Mouse (Mus musculus) limb, embryonic 14.5 days (tissue): ENCODE results near the gene Recql5. TPM values are rescaled to one million over a fixed set of nuclear protein-coding genes. Genes with fewer than 3 reads are reported as not detected.

Experiments
- ATAC-seq: fragments of 200-750 bp; cut with Nextera tagmentation; 2 replicates; pipeline ENCODE4 v1.8.0; 2017; ENCODE audit warnings: low read depth, moderate number of reproducible peaks, moderate TSS enrichment; ENCODE audit not compliant: low FRiP score
- DNase-seq: peaks from one replicate; pipeline ENCODE4 v3.0.0-alpha.2; 2015; ENCODE audit warnings: low spot score
- H3K27ac ChIP-seq: fragments of 300-500 bp; sonication (generic); replicated peaks from 2 replicates; pipeline ENCODE4 v1.5.1; 2014; ENCODE audit warnings: low read depth, mild to moderate bottlenecking, low read length, moderate library complexity, mixed read lengths
- H3K27me3 ChIP-seq: fragments of 300-500 bp; sonication (generic); 2 replicates; pipeline ENCODE4 v1.6.1; 2014; ENCODE audit warnings: low read length, mixed read lengths; ENCODE audit not compliant: control insufficient read depth, insufficient read depth
- H3K36me3 ChIP-seq: fragments of 300-500 bp; sonication (generic); 2 replicates; pipeline ENCODE4 v1.6.1; 2014; ENCODE audit warnings: mild to moderate bottlenecking, low read length, moderate library complexity, mixed read lengths; ENCODE audit not compliant: control insufficient read depth, insufficient read depth
- H3K4me1 ChIP-seq: fragments of 300-500 bp; sonication (generic); 2 replicates; pipeline ENCODE4 v1.6.1; 2014; ENCODE audit warnings: antibody characterized with exemption, low read length, mixed read lengths; ENCODE audit not compliant: control insufficient read depth, insufficient read depth
- H3K4me2 ChIP-seq: fragments of 300-500 bp; sonication (generic); replicated peaks from 2 replicates; pipeline ENCODE4 v1.6.1; 2014; ENCODE audit warnings: low read depth, mild to moderate bottlenecking, low read length, moderate library complexity; ENCODE audit not compliant: severe bottlenecking
- H3K4me3 ChIP-seq: fragments of 300-500 bp; sonication (generic); replicated peaks from 2 replicates; pipeline ENCODE4 v1.5.1; 2014; ENCODE audit warnings: low read length
- H3K9ac ChIP-seq: fragments of 300-500 bp; sonication (generic); 2 replicates; pipeline ENCODE4 v1.6.1; 2014; ENCODE audit warnings: mild to moderate bottlenecking, low read depth, low read length, moderate library complexity; ENCODE audit not compliant: severe bottlenecking
- H3K9me3 ChIP-seq: fragments of 300-500 bp; sonication (generic); 2 replicates; pipeline ENCODE4 v1.6.1; 2016; ENCODE audit warnings: low read length; ENCODE audit not compliant: control insufficient read depth
- POLR2A ChIP-seq: fragments of 200-500 bp; IDR thresholded peaks from 2 replicates; pipeline ENCODE4 v1.8.0; 2012; ENCODE audit warnings: inconsistent platforms, mild to moderate bottlenecking, moderate library complexity, borderline replicate concordance; ENCODE audit not compliant: insufficient read depth, insufficient read length; ENCODE audit errors: extremely low read depth
- WGBS: fragments of 180-500 bp; shearing (Covaris S2); extraction: QIAGEN DNeasy Blood & Tissue Kit; methylation state at CpG from one replicate; pipeline ENCODE4 v1.1.7; 2014; 5-methylcytosine and 5-hydroxymethylcytosine counted together
- polyA plus RNA-seq, 2 experiments: library from polyadenylated mRNA; depleted of rRNA in 1 of 2; stranded (reverse) in 1 of 2; unstranded in 1 of 2; fragments of >200 nt; fragmentation: Nextera tagmentation in 1 of 2; extraction: Ambion mirVana in 1 of 2; gene quantifications; 2 replicates each; pipeline versions ENCODE4 v1.2.1 to v1.2.3; 2012 to 2014

Recql5 gene
- polyA plus RNA-seq (2012; rRNA removed) (27.9 and 28.0 TPM in 2 replicates), polyA plus RNA-seq (2014; fragmentation: Nextera tagmentation; extraction: Ambion mirVana) (16.1 and 18.3 TPM in 2 replicates)

- Histone ChIP-seq H3K4me3 (peak within 1 kb of the TSS; percentile 86), H3K27ac (peak within 1 kb of the TSS; percentile 44; the same call in 1 of the 2 replicates), H3K9me3 (no peaks in the 10 kb centered on the region), H3K36me3 (peaks cover 38% of the 10 kb centered on the region), H3K4me1 (peaks cover 15% of the 10 kb centered on the region), H3K4me2 (peak within 1 kb of the TSS; percentile 92), H3K27me3 (no peaks in the 10 kb centered on the region), H3K9ac (peak within 1 kb of the TSS; percentile 82)
- peak; percentile 80; the same call in 1 of the 2 replicates for TF ChIP-seq POLR2A
- DNase-seq: peak; percentile 99
- WGBS: under 1% methylated on average over 28 of the region's 28 CpGs
- peak; percentile 99 for ATAC-seq
Measured at GRCm38 (mm10) chr11:115933108-115933746, at the start of gene Recql5, which contains the start of gene Sap30bp. Recql5 (minus strand) TSS chr11:115933477. Sap30bp (plus strand) TSS chr11:115933282.

- DNase-seq (no peak), ATAC-seq (no peak)
- no peak overlapping the region for H3K4me3 ChIP-seq
- H3K9ac ChIP-seq: no peak overlapping the region
- H3K9me3 ChIP-seq: no peaks in the 10 kb centered on the region
- H3K27ac ChIP-seq: no peak overlapping the region
- H3K4me1 ChIP-seq: no peaks in the 10 kb centered on the region
- WGBS: 92% methylated on average over 15 of the region's 15 CpGs
- no peaks in the 10 kb centered on the region for H3K36me3 ChIP-seq
- no peak for TF ChIP-seq POLR2A
- no peak overlapping the region for H3K4me2 ChIP-seq
- H3K27me3 ChIP-seq: no peaks in the 10 kb centered on the region
Measured at GRCm38 (mm10) chr11:115982472-115982871, 49.2 kb upstream of the Recql5 start.

- Histone ChIP-seq H3K4me3 (peak overlapping the region; percentile 41), H3K27ac (no peak overlapping the region), H3K4me2 (peak overlapping the region; percentile 71)
Measured at GRCm38 (mm10) chr11:115975544-115975943, 42.3 kb upstream of the Recql5 start.

GRCm38 (mm10) chr11:115975083-115975420, 41.8 kb upstream of the Recql5 start:
- Histone ChIP-seq H3K27ac (no peak overlapping the region), H3K27me3 (peaks cover 31% of the 10 kb centered on the region), H3K4me3 (peak overlapping the region; percentile 41), H3K4me2 (peak overlapping the region; percentile 71), H3K9ac (peak overlapping the region; percentile 25; the same call in 1 of the 2 replicates), H3K9me3 (no peaks in the 10 kb centered on the region), H3K4me1 (0 out of 2 replicates have a peak, but pooled peaks cover 2% of the 10 kb centered on the region), H3K36me3 (no peaks in the 10 kb centered on the region)
- DNase-seq (no peak), ATAC-seq (no peak)
- 4% methylated on average over 17 of the region's 18 CpGs for WGBS
- no peak for TF ChIP-seq POLR2A

More at GRCm38 (mm10) chr11:115975544-115975943, 42.3 kb upstream of the Recql5 start:
- no peak for DNase-seq
- 0 out of 2 replicates have a peak, but pooled peaks cover 2% of the 10 kb centered on the region for H3K4me1 ChIP-seq
- WGBS: 38% methylated on average over 12 of the region's 12 CpGs
- H3K27me3 ChIP-seq: peaks cover 31% of the 10 kb centered on the region
- no peak overlapping the region for H3K9ac ChIP-seq
- no peak for ATAC-seq
- H3K36me3 ChIP-seq: no peaks in the 10 kb centered on the region
- TF ChIP-seq POLR2A: no peak
- H3K9me3 ChIP-seq: no peaks in the 10 kb centered on the region

GRCm38 (mm10) chr11:115974309-115975082, 41.2 kb upstream of the Recql5 start, which contains the start of gene Itgb4:
Itgb4 (plus strand) TSS chr11:115974709.
- no peak within 1 kb of the TSS for H3K27ac ChIP-seq
- no peaks in the 10 kb centered on the region for H3K9me3 ChIP-seq
- WGBS: 11% methylated on average over 37 of the region's 58 CpGs
- peak within 1 kb of the TSS; percentile 25 for H3K9ac ChIP-seq
- TF ChIP-seq POLR2A: no peak
- peak within 1 kb of the TSS; percentile 71 for H3K4me2 ChIP-seq
- peak within 1 kb of the TSS; percentile 41 for H3K4me3 ChIP-seq
- H3K27me3 ChIP-seq: peaks cover 31% of the 10 kb centered on the region
- ATAC-seq: 0 out of 2 replicates have a peak, but pooled peaks have one; percentile 37
- H3K4me1 ChIP-seq: 0 out of 2 replicates have a peak, but pooled peaks cover 2% of the 10 kb centered on the region
- peak; percentile 28 for DNase-seq
- no peaks in the 10 kb centered on the region for H3K36me3 ChIP-seq
